Mouse (Mus musculus) forebrain, embryonic 15.5 days (tissue): ENCODE measurements around the gene Tenm4. TPM values are rescaled to one million over a fixed set of nuclear protein-coding genes. Genes with fewer than 3 reads are reported as not detected.

ENCODE experiments used
- ATAC-seq: fragments of 200-750 bp; cut with Nextera tagmentation; replicated peaks from 2 replicates; pipeline ENCODE4 v1.8.0; 2017; ENCODE audit warnings: mild to moderate bottlenecking, moderate TSS enrichment, moderate library complexity
- H3K27ac ChIP-seq: fragments of 300-500 bp; sonication (generic); replicated peaks from 2 replicates; pipeline ENCODE4 v1.5.1; 2015; ENCODE audit warnings: mild to moderate bottlenecking, inconsistent platforms
- H3K27me3 ChIP-seq: fragments of 300-500 bp; sonication (generic); 2 replicates; pipeline ENCODE4 v1.6.1; 2015; ENCODE audit warnings: inconsistent platforms
- H3K36me3 ChIP-seq: fragments of 300-500 bp; sonication (generic); 2 replicates; pipeline ENCODE4 v1.6.1; 2015; ENCODE audit warnings: mild to moderate bottlenecking, inconsistent platforms
- H3K4me1 ChIP-seq: fragments of 300-500 bp; sonication (generic); 2 replicates; pipeline ENCODE4 v1.6.1; 2015; ENCODE audit warnings: inconsistent platforms
- H3K4me2 ChIP-seq: fragments of 300-500 bp; sonication (generic); replicated peaks from 2 replicates; pipeline ENCODE4 v1.6.1; 2015; ENCODE audit warnings: mild to moderate bottlenecking, inconsistent platforms
- H3K4me3 ChIP-seq: fragments of 300-500 bp; sonication (generic); 2 replicates; pipeline ENCODE4 v1.5.1; 2015; ENCODE audit warnings: mild to moderate bottlenecking, inconsistent platforms
- H3K9ac ChIP-seq: fragments of 300-500 bp; sonication (generic); replicated peaks from 2 replicates; pipeline ENCODE4 v1.6.1; 2015; ENCODE audit warnings: mild to moderate bottlenecking, inconsistent platforms
- H3K9me3 ChIP-seq: fragments of 300-500 bp; sonication (generic); 2 replicates; pipeline ENCODE4 v1.6.1; 2016; ENCODE audit warnings: inconsistent platforms
- WGBS: fragments of 180-500 bp; shearing (Covaris S2); methylation state at CpG from one replicate; pipeline ENCODE4 v1.1.7; 2015; ENCODE audit warnings: mixed read lengths; 5-methylcytosine and 5-hydroxymethylcytosine counted together
- polyA plus RNA-seq: library from polyadenylated mRNA; unstranded; fragments of >200 nt; fragmentation: Nextera tagmentation; extraction: Ambion mirVana; gene quantifications from 2 replicates; pipeline ENCODE4 v1.2.1, GENCODE M21; 2015

Tenm4 gene
- polyA plus RNA-seq, 1 experiment from 2014 or later, result 103 TPM

DNA sequence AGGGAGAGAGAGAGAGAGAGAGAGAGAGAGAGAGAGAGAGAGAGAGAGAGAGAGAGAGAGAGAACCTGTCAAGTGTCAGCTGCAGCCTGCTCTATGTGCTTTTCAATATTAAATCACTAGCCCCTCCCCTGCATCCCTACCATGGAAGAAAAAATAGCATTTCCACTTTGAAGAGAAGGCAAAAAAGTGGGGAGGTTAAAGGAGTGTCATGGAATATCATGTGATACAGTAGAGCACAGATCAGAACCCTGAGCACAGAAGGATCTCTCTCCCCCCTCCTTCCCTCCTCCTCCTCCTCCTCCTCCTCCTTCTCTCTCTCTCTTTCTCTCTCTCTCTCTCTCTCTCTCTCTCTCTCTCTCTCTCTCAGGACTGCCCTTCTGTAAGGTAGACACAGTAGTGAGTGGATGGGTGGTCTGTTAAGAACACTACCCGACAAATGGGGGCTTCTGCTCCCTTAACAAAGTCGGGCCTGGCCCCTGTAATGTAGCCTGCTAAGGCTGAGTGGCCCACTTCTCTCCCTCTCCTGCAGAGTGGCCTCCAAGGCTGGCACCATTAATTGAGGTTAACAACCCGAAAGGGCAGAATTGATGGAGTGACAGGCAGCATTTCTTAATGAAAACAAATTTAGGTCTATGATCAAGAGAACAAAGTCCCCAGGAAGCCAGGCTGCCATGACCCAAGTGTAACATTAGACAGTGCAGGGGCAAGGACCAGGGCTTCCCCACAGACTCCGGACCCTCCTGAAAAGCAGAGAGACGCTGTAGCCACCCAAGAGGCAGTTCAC is 361.1 kb downstream of the Tenm4 start:
- no peak overlapping the region for H3K9ac ChIP-seq
- H3K4me2 ChIP-seq, result no peak overlapping the region
- peaks cover 34% of the 10 kb centered on the region for H3K4me1 ChIP-seq
- no peak overlapping the region for H3K4me3 ChIP-seq
- no peaks in the 10 kb centered on the region for H3K27me3 ChIP-seq
- WGBS, result 13% methylated on average over 5 of the region's 5 CpGs
- ATAC-seq, result no peak
- no peaks in the 10 kb centered on the region for H3K9me3 ChIP-seq
- H3K27ac ChIP-seq, result no peak overlapping the region
- no peaks in the 10 kb centered on the region for H3K36me3 ChIP-seq

DNA sequence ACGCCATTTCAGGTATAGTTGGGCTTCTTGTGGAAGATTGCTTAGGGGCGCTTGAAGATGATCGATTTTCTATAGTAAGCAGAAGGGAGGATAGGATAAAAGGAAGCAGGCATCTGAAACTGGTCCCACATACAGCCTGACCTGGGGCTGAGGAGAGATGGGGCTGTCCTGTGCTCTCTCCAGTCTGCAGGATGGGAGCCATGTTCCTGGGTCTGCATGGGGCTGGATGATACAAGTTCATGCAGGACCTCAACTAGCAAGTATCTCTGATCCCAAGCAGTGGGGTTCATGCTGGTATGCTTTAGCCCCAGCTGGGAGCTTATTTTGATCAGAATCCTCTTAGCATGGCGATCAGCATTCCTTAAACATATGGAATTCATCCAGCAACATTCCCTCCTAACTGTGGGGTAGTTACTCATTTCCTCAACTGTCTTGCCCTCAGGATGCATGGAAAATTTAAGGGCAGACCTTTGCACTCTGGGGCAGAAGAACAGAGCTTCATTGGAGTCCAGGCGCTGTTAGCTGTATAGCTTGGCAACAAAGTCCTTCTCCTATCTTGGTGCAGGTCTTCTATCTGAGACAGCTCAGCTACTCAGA is 361.9 kb downstream of the Tenm4 start:
- no peaks in the 10 kb centered on the region for H3K36me3 ChIP-seq
- H3K27ac ChIP-seq, result no peak overlapping the region
- ATAC-seq, result no peak
- H3K4me3 ChIP-seq, result no peak overlapping the region
- 88% methylated on average over 5 of the region's 5 CpGs for WGBS
- peaks cover 34% of the 10 kb centered on the region for H3K4me1 ChIP-seq
- no peaks in the 10 kb centered on the region for H3K27me3 ChIP-seq
- H3K4me2 ChIP-seq, result no peak overlapping the region
- H3K9me3 ChIP-seq, result no peaks in the 10 kb centered on the region
- H3K9ac ChIP-seq, result no peak overlapping the region

DNA sequence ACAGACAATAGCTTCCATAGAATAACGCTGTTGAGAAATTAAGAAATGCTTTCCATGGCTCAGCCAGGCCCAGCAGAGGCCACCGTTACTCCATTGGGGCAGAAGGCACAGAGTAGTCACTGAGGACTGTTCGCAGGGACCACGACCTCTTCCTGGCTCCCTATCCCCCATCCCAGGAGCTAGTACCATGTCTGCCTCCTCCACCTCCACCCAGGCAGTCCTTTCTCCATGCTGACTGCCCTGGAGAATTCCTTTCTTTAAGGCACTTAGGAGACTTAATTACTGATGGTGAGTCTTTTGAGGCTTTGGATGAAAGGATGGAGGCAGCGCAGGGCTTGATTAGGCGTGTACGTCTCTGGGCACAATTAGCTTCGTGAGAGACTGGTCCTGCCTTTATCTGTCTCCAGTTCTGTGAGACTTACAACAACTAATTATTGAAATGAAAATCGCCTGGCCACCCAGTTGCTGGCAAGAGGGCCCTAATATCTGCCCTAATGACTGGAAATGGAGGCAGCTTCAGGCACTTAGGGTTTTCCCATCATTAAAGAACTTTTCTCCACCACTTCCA is 365.4 kb downstream of the Tenm4 start:
- H3K4me3 ChIP-seq, result no peak overlapping the region
- no peak overlapping the region for H3K4me2 ChIP-seq
- H3K27me3 ChIP-seq, result no peaks in the 10 kb centered on the region
- H3K4me1 ChIP-seq, result peaks cover 44% of the 10 kb centered on the region
- no peak overlapping the region for H3K9ac ChIP-seq
- H3K27ac ChIP-seq, result peak overlapping the region; percentile 29; the same call in 1 of the 2 replicates
- no peaks in the 10 kb centered on the region for H3K9me3 ChIP-seq
- H3K36me3 ChIP-seq, result no peaks in the 10 kb centered on the region
- peak; percentile 63 for ATAC-seq
- 18% methylated on average over 9 of the region's 9 CpGs for WGBS

DNA sequence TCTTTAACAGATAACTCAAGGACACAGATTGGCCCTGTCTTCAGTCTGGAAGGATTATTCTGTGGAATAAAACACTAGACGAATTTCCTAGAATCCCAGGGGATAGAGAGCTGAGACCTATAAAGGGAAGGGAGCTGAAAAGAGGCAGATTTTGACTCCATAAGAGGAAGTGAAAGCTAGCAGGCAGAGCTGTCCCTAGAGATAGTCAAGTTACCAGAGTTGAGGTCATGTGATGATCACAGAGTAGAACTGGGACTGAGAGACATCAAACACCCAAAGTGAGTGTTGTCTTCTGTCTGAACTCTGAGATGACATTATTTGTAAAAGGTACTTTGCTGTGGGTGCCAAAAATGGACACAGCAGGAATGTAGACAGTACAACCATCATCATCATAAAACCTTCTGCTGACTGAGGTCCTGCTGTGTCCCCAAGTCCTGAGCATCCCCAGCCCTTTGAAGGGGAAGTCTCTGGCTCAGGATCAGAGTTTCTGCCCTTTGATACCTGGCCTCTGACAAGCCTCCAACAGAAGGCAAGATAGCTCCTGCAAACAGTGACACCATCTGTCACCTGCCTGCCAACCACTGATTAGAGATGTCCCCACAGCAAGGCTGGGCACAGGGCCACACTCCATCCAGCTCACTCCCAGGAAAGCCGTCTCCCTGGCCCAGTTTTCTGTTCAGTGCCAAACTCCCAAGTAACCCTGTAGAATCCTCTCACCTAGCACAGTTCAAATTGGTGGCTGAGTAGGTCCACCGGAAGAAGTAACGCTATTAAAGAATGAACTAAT is 368.4 kb downstream of the Tenm4 start:
- H3K4me2 ChIP-seq, result no peak overlapping the region

DNA sequence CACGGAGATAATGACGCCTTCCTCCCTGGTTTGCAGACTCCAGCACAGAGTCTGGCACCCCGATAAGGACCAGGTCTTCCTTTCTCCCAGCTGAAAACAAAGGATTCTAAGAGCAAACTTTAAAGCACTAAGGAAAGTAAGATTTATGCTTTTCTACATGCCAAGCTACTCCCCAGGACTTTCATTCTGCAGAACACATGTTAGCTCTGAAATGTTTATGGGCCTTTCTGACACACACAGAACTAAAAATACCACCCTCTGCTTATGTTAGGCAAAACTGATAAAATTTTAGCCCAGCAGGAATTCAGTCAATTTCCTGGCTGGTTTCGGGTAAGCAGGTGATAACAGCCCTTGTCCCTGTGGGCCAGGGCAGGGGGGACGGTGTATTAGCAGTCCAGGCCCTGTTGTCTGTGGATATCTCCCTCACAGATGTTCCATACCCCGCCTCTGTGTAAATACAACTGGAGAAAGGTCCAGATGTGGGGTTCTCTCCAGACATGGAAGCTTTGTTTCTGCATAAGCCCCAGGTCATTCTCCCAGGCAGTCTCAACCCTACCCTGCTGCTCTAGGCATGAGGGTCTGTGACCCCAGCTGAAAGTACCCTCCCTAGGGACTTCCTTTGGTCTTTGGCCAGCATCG is 369.5 kb downstream of the Tenm4 start:
- H3K27me3 ChIP-seq, result no peaks in the 10 kb centered on the region
- H3K4me1 ChIP-seq, result peaks cover 31% of the 10 kb centered on the region
- H3K27ac ChIP-seq, result no peak overlapping the region; the same call in 1 of the 2 replicates
- no peaks in the 10 kb centered on the region for H3K36me3 ChIP-seq
- no peak overlapping the region for H3K4me3 ChIP-seq
- ATAC-seq, result no peak
- no peak overlapping the region for H3K9ac ChIP-seq
- no peak overlapping the region for H3K4me2 ChIP-seq
- no peaks in the 10 kb centered on the region for H3K9me3 ChIP-seq
- 89% methylated on average over 7 of the region's 7 CpGs for WGBS

More for the DNA sequence above, 368.4 kb downstream of the Tenm4 start:
- WGBS, result 69% methylated on average over 4 of the region's 4 CpGs
- ATAC-seq, result no peak
- no peaks in the 10 kb centered on the region for H3K9me3 ChIP-seq
- H3K4me1 ChIP-seq, result peaks cover 38% of the 10 kb centered on the region
- no peak overlapping the region for H3K4me3 ChIP-seq
- no peaks in the 10 kb centered on the region for H3K36me3 ChIP-seq
- no peak overlapping the region for H3K27ac ChIP-seq
- H3K27me3 ChIP-seq, result no peaks in the 10 kb centered on the region
- no peak overlapping the region for H3K9ac ChIP-seq

DNA sequence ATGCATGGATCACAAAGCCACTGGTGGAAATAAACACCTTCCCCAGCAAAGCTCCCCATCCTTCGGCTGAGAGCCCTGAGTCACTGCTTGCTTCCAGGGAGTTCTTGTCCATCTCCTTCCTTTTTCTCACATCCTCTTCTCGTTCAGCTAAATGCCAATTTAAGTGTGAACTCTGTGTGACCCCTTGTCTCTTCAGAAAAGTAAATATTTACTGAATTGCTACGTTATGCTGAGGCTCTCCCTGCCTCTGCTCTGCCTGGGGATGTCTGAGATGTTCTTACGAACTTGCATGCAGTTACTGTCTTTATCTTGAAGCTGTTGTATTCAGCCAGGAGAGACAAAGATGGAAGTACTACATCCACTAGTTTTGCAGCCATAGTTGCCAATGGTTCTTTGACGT is 374.9 kb downstream of the Tenm4 start:
- no peak for ATAC-seq
- Histone ChIP-seq H3K36me3 (peaks cover 4% of the 10 kb centered on the region; the same call in 1 of the 2 replicates), H3K9ac (no peak overlapping the region), H3K4me3 (no peak overlapping the region), H3K27me3 (no peaks in the 10 kb centered on the region), H3K4me2 (no peak overlapping the region), H3K9me3 (no peaks in the 10 kb centered on the region), H3K4me1 (peaks cover 9% of the 10 kb centered on the region), H3K27ac (no peak overlapping the region)
- 55% methylated on average over 5 of the region's 5 CpGs for WGBS

DNA sequence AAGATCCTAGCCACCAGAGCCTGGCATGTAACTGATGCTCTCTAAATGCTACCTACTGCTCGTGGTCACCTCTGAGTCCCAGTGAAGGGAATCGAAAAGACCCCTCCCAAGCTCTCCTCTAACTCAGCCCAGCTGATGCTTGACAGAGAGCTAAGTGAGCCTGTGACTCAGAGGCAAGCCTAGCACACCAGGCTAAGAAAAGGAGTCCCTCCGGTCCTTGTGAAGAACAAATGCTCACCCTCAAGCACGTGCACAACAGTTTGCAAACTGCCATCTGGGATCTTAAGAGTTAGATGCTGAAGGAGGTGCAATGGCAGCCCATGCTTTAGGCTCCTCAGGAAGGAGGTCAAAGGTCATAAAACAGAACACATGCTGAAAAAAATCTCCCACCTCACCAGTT is 380.8 kb downstream of the Tenm4 start:
- Histone ChIP-seq H3K9ac (no peak overlapping the region), H3K4me1 (peaks cover 32% of the 10 kb centered on the region)
- 74% methylated on average over 4 of the region's 4 CpGs for WGBS

DNA sequence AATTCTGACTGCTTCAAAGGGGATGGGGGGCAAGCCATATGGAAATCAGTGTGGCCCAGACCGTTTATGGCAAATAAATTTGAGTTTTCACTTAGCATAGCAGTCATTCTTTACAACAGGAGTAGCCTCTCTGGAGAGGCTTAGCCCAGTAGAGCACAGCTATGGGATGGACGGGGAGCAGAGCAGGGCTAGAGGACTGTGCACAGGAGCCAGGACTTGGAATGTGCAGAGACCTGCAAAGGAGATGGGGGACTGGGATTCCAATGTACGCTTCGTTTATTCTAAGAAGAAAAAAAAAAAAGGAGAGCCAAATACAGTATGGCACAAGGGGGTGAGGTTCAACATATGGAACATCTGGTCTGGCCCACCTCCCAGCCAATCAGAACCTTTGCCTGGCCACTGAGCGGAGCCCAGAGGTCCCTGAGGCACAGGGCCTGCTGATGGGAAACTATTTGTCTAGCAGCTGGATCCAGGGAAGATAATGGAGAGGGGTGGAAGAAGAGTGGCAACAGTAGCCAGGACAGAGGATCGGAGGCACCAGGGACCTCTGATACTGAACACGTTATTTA is 381.3 kb downstream of the Tenm4 start:
- no peak for ATAC-seq
- H3K9me3 ChIP-seq, result no peaks in the 10 kb centered on the region
- 75% methylated on average over 7 of the region's 7 CpGs for WGBS

More for the DNA sequence above, 380.8 kb downstream of the Tenm4 start:
- Histone ChIP-seq H3K27me3 (no peaks in the 10 kb centered on the region), H3K27ac (no peak overlapping the region), H3K9me3 (no peaks in the 10 kb centered on the region), H3K4me2 (no peak overlapping the region), H3K4me3 (no peak overlapping the region), H3K36me3 (peaks cover 4% of the 10 kb centered on the region; the same call in 1 of the 2 replicates)
- no peak for ATAC-seq

DNA sequence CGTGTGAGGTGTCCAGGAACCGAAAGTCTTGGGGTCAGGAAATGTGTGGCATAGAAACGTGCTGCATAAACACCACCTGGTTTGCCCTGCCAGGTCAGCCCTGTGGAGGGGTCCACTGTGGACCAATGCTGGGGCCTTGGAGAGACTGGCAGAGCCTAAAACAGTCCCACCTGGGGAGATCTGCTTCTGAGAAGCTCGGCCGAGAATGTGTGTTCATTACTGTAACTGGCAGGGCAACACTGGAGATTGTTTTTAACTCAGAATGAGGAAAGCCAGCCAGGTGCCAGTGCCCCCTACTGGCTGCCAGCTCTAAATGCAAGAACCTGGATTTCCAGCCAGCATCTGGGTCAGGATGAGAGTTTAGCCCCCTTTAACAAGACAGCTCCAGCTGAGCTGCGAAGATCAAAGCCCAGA is 383.2 kb downstream of the Tenm4 start:
- Histone ChIP-seq H3K4me3 (no peak overlapping the region), H3K4me1 (peaks cover 28% of the 10 kb centered on the region), H3K36me3 (peaks cover 4% of the 10 kb centered on the region; the same call in 1 of the 2 replicates), H3K27ac (peak overlapping the region; percentile 31), H3K9ac (no peak overlapping the region), H3K9me3 (no peaks in the 10 kb centered on the region), H3K27me3 (no peaks in the 10 kb centered on the region), H3K4me2 (no peak overlapping the region)
- ATAC-seq, result peak; percentile 37
- WGBS, result 46% methylated on average over 6 of the region's 6 CpGs

More for the DNA sequence above, 381.3 kb downstream of the Tenm4 start:
- Histone ChIP-seq H3K4me3 (no peak overlapping the region), H3K4me1 (peaks cover 28% of the 10 kb centered on the region), H3K27me3 (no peaks in the 10 kb centered on the region), H3K4me2 (no peak overlapping the region), H3K27ac (no peak overlapping the region), H3K36me3 (peaks cover 4% of the 10 kb centered on the region; the same call in 1 of the 2 replicates), H3K9ac (no peak overlapping the region)

DNA sequence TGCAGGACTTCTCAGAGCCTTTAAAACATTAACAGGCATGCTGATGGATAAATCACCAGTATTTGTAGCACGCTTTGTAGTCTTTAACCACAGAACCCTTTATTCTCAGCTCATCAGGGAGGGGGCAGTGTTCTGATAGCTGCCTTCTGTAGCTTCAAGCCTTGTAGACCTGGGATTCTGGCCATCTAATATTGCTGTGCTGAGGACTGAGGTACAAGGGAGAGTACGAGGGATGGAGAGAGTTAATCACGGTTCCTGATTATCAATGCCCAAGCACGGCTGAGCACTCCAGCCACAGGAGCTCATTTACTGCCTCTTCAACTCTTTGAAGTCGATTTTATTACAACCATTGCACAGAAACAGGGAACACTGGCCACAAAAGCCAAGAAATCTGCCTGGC is 384.2 kb downstream of the Tenm4 start:
- peaks cover 4% of the 10 kb centered on the region; the same call in 1 of the 2 replicates for H3K36me3 ChIP-seq
- no peak overlapping the region for H3K9ac ChIP-seq
- H3K9me3 ChIP-seq, result no peaks in the 10 kb centered on the region
- no peak overlapping the region for H3K4me2 ChIP-seq
- H3K27ac ChIP-seq, result peak overlapping the region; percentile 9; the same call in 1 of the 2 replicates
- H3K4me3 ChIP-seq, result no peak overlapping the region
- no peaks in the 10 kb centered on the region for H3K27me3 ChIP-seq
- 13% methylated on average over 5 of the region's 5 CpGs for WGBS
- peaks cover 28% of the 10 kb centered on the region for H3K4me1 ChIP-seq
- ATAC-seq, result peak; percentile 33; the same call in 1 of the 2 replicates

DNA sequence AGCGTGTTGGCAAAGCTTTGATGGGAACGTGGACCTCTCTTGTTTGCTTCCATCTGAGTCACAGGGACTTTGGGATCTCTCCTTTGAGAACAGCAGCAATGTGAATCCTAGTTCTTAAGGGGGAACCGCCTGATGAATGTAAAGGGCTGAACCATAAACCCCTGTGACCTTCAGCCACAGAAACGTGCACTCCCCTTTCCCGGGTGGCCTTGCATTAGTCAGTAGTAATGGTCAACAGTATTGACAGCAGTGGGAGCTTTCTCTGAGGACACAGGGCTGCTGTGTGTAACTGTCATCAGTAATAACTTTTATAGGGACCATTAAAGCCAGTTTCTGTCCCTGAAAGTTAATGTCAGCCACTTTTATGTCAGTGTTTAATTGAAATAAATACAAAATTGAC is 385.7 kb downstream of the Tenm4 start:
- Histone ChIP-seq H3K4me1 (peaks cover 28% of the 10 kb centered on the region), H3K9me3 (no peaks in the 10 kb centered on the region), H3K4me3 (no peak overlapping the region), H3K36me3 (no peaks in the 10 kb centered on the region), H3K27ac (no peak overlapping the region), H3K27me3 (no peaks in the 10 kb centered on the region), H3K9ac (no peak overlapping the region), H3K4me2 (no peak overlapping the region)
- 80% methylated on average over 5 of the region's 5 CpGs for WGBS
- ATAC-seq, result no peak
